Mouse (Mus musculus): ENCODE measurements at regions not wholly inside any gene's neighbourhood (a gene's known extent, or its start where the extent isn't known, plus 50 kb on each side); places are given as distances from the start of the nearest gene placed in this dataset.

DNA sequence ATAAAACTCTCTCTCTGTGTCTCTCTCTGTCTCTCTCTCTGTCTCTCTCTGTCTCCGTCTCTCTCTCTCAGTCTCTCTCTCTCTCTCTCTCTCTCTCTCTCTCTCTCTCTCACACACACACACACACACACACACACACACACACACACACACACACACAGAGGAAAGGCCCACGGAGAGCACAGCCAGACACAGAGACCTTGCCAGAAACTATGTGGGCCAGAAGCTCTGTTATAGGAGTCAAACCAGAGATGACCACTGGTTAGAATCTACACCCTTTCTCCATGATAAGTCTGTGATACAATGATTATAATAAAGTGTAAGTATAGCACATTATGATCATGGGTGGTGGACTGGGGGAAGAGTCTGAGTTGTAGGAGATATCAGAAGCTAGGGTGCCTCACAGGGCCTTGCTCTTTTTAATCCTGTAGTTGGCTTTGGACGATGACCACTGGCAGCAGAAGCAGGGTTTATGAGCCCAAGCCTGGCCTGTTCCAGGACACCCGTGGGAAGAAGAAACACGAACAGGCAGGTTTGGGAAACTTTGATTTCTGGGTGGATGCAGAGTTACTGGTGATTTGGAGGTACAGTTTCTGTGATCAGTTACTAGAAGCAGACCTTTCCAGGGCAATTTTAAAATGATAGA lies 80.2 kb upstream of the Dazl start:
- no peak overlapping the region for H3K4me3 ChIP-seq (ENCODE audit: low read depth, low read length)
- DNase-seq (ENCODE audit: low spot score), result no peak
- H3K36me3 ChIP-seq (ENCODE audit: control insufficient read depth, insufficient read depth, low read length), result no peaks in the 10 kb centered on the region
- ATAC-seq, result no peak
- H3K9ac ChIP-seq (ENCODE audit: low read length), result no peak overlapping the region
- H3K4me1 ChIP-seq (ENCODE audit: control insufficient read depth, insufficient read depth, low read length), result no peaks in the 10 kb centered on the region
- H3K9me3 ChIP-seq (replicated peaks; ENCODE audit: control insufficient read depth, low read length), result no peaks in the 10 kb centered on the region
- no peak overlapping the region for H3K27ac ChIP-seq (ENCODE audit: low read depth, low read length)
- no peak overlapping the region for H3K4me2 ChIP-seq (ENCODE audit: low read length)
- WGBS, result 83% methylated on average over 5 of the region's 5 CpGs
- H3K27me3 ChIP-seq (replicated peaks; ENCODE audit: control insufficient read depth, insufficient read depth, low read length), result no peaks in the 10 kb centered on the region

DNA sequence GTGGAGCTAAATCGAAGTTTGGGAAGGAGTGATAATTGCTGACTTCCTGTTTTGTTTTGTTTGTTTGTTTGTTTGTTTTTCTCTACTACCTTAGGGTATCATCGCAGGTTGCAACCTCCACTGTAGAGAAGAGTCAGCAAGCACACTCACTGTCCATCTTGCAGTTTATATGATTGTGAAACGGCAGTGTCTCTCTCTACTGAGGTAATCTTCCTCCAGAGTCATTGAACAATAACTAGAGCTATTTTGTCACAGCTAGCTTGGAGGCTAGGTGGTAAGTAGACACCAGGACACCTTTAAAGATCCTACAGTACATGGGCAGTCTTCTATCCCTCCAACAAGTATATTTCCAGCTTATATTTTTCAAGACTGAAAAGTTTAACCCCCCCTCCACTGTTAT lies 82.0 kb upstream of the Dazl start:
- H3K4me3 ChIP-seq (ENCODE audit: low read depth, low read length), result no peak overlapping the region
- no peak overlapping the region for H3K27ac ChIP-seq (ENCODE audit: low read depth, low read length)
- no peak for DNase-seq (ENCODE audit: low spot score)
- no peaks in the 10 kb centered on the region for H3K27me3 ChIP-seq (replicated peaks; ENCODE audit: control insufficient read depth, insufficient read depth, low read length)
- H3K4me1 ChIP-seq (ENCODE audit: control insufficient read depth, insufficient read depth, low read length), result no peaks in the 10 kb centered on the region
- no peak for ATAC-seq
- H3K9ac ChIP-seq (ENCODE audit: low read length), result no peak overlapping the region
- WGBS, result 96% methylated on average over 3 of the region's 3 CpGs
- no peaks in the 10 kb centered on the region for H3K9me3 ChIP-seq (replicated peaks; ENCODE audit: control insufficient read depth, low read length)
- no peaks in the 10 kb centered on the region for H3K36me3 ChIP-seq (ENCODE audit: control insufficient read depth, insufficient read depth, low read length)
- no peak overlapping the region for H3K4me2 ChIP-seq (ENCODE audit: low read length)

DNA sequence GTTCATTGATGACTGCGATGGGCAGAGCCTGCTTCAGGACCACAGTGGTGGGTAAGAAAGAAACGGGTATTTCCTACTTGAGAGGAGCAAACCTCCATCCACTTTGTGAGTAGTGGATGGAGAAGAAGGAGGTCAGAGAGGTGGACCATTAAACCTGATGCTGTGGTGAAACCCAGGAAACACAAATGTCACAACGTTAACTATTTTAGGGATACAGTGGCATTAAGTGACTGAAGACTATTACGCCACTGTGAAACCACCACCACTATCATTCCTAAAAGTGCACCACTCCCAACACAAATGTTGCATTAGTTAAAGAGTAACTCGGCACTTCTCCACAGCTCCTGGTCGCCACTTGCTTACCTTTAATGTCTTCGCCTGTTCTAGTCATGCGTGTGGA lies 83.3 kb upstream of the Dazl start:
- no peak overlapping the region for H3K9ac ChIP-seq (ENCODE audit: low read length)
- H3K4me1 ChIP-seq (ENCODE audit: control insufficient read depth, insufficient read depth, low read length), result no peaks in the 10 kb centered on the region
- H3K4me3 ChIP-seq (ENCODE audit: low read depth, low read length), result no peak overlapping the region
- DNase-seq (ENCODE audit: low spot score) (no peak), ATAC-seq (no peak)
- H3K27ac ChIP-seq (ENCODE audit: low read depth, low read length), result no peak overlapping the region
- H3K9me3 ChIP-seq (replicated peaks; ENCODE audit: control insufficient read depth, low read length), result no peaks in the 10 kb centered on the region
- 95% methylated on average over 8 of the region's 8 CpGs for WGBS
- H3K27me3 ChIP-seq (replicated peaks; ENCODE audit: control insufficient read depth, insufficient read depth, low read length), result no peaks in the 10 kb centered on the region
- H3K36me3 ChIP-seq (ENCODE audit: control insufficient read depth, insufficient read depth, low read length), result no peaks in the 10 kb centered on the region
- no peak overlapping the region for H3K4me2 ChIP-seq (ENCODE audit: low read length)

DNA sequence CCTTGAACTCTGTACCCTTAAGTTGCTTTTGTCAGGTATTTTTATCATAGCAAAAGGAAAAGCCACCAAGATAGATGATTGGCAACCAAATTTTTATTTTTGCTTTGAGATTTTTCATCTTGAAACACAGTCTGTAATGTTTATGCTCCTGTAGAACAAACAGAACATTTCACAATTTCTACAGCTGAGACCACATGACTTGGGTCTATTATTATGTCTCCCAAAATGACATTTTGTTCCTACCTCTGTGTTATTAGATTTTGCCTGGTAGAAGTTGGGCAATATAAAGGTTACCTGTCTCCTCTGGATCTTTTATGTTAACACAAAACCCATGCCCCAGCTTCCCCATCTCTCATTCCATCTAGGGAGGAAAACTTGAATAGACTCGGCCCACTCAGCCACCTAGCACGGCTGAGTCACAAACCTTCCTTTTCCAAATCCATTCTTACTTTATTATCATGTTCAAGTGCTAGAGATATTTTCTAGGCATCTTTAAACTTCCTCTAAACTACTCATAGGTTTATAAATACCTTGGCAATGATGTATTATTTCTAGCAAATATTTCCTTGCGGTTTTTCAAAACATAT lies 84.8 kb upstream of the Dazl start:
- 96% methylated on average over 3 of the region's 3 CpGs for WGBS
- DNase-seq (ENCODE audit: low spot score), result no peak

DNA sequence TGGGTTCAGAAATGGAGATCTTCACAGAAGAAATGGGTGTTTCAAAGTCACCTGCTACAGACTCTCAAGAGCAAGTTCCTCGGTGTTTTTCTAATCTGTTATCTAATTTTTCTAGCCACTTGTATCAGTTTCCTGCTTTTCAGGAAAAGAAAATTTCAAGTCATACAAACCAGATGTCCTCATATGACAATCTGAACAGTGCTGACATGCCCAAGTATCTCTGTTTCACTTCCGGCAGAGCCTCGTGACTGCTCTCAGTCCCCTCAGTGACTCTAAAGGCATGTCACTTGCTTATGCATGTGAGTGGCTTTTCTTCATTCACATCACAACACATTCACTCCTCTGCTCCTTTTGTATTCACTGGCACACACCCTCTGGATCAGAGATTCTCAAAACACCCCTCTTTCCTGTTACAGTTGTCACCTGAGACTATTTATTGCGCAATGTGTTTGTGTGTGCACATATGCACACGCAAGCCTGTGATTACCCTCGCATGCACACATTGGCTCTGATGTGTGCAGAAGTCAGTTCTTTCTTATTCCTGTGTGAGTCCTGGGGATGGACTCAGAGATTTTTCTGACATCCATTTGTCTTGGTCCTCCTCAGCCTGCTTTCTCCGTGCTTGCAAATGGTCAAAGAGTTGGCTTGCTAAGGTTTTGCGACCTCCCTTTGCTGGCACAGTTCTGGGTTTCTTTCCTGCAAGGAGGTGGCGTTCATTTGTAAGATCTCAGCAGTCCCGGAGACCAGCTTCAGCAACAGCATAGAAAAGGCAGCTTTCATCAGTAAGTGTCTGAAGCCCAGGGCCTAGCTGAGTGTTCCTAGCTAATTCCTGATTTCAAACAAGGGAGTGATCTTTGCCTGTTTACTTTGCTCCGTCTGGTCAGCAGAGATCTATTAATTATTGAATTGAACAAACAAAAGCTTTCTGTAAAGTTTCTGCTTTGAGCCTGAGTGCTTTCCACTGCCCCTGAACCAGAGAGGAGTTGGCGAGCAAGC lies 95.6 kb upstream of the Dazl start:
- H3K27me3 ChIP-seq (replicated peaks; ENCODE audit: control insufficient read depth, insufficient read depth, low read length), result no peaks in the 10 kb centered on the region
- no peak overlapping the region for H3K4me2 ChIP-seq (ENCODE audit: low read length)
- H3K9me3 ChIP-seq (replicated peaks; ENCODE audit: control insufficient read depth, low read length), result no peaks in the 10 kb centered on the region
- ATAC-seq, result no peak
- no peak overlapping the region for H3K27ac ChIP-seq (ENCODE audit: low read depth, low read length)
- DNase-seq (ENCODE audit: low spot score), result no peak
- no peaks in the 10 kb centered on the region for H3K4me1 ChIP-seq (ENCODE audit: control insufficient read depth, insufficient read depth, low read length)
- WGBS, result 85% methylated on average over 12 of the region's 12 CpGs
- H3K4me3 ChIP-seq (ENCODE audit: low read depth, low read length), result no peak overlapping the region
- no peaks in the 10 kb centered on the region for H3K36me3 ChIP-seq (ENCODE audit: control insufficient read depth, insufficient read depth, low read length)
- H3K9ac ChIP-seq (ENCODE audit: low read length), result no peak overlapping the region

More for the DNA sequence above, 84.8 kb upstream of the Dazl start:
- H3K9ac ChIP-seq (ENCODE audit: low read length), result no peak overlapping the region
- H3K36me3 ChIP-seq (ENCODE audit: control insufficient read depth, insufficient read depth, low read length), result no peaks in the 10 kb centered on the region
- H3K27me3 ChIP-seq (replicated peaks; ENCODE audit: control insufficient read depth, insufficient read depth, low read length), result no peaks in the 10 kb centered on the region
- ATAC-seq, result no peak
- no peak overlapping the region for H3K4me3 ChIP-seq (ENCODE audit: low read depth, low read length)
- H3K4me2 ChIP-seq (ENCODE audit: low read length), result no peak overlapping the region
- H3K9me3 ChIP-seq (replicated peaks; ENCODE audit: control insufficient read depth, low read length), result no peaks in the 10 kb centered on the region
- H3K27ac ChIP-seq (ENCODE audit: low read depth, low read length), result no peak overlapping the region
- H3K4me1 ChIP-seq (ENCODE audit: control insufficient read depth, insufficient read depth, low read length), result no peaks in the 10 kb centered on the region

DNA sequence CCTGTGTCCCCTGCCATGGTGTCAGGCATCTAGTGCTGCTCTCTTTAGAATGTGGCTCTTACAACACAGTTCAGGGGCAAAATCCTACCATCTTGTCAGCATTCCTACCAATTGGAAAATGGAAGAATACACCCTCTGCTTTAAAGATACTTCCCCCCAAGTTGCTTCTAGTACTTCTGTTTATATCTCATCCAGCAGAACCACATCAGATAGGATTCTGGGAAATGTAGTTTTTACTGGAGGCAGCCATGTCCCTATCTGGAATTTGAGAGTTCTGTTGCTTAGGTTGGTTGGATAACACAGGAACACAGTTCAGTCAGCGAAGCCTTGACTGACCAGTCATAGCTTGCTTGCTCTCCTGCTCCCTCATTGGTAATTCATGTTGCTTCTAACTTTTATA lies 96.7 kb upstream of the Dazl start:
- Histone ChIP-seq H3K9ac (ENCODE audit: low read length) (no peak overlapping the region), H3K4me2 (ENCODE audit: low read length) (no peak overlapping the region), H3K27ac (ENCODE audit: low read depth, low read length) (no peak overlapping the region), H3K4me1 (ENCODE audit: control insufficient read depth, insufficient read depth, low read length) (no peaks in the 10 kb centered on the region), H3K36me3 (ENCODE audit: control insufficient read depth, insufficient read depth, low read length) (no peaks in the 10 kb centered on the region), H3K9me3 (replicated peaks; ENCODE audit: control insufficient read depth, low read length) (no peaks in the 10 kb centered on the region), H3K4me3 (ENCODE audit: low read depth, low read length) (no peak overlapping the region), H3K27me3 (replicated peaks; ENCODE audit: control insufficient read depth, insufficient read depth, low read length) (no peaks in the 10 kb centered on the region)
- 85% methylated on average over 1 of the region's 1 CpGs for WGBS
- ATAC-seq (no peak), DNase-seq (ENCODE audit: low spot score) (peak; percentile 30)

DNA sequence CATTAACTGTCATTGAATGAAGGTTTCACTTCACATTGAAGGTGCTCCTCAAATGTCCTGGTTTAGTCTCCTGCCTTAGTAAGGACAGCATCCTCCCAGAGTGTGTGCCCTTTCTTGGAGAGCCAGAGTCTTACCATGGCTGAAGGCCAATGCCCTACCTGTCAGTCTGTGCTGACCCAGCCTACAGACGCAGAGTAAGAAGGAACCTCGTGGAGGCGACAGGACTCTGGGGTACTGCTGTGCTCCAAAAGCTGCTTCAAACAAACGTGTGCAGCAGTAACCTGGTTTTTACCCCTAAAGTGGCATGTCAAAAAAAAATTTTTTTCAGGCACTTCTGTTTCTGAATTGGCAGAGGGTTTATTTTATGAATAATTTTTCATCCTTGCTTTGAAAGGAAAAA lies 97.8 kb upstream of the Dazl start:
- WGBS, result 92% methylated on average over 4 of the region's 4 CpGs
- Histone ChIP-seq H3K4me2 (ENCODE audit: low read length) (no peak overlapping the region), H3K27ac (ENCODE audit: low read depth, low read length) (no peak overlapping the region), H3K9ac (ENCODE audit: low read length) (no peak overlapping the region), H3K4me1 (ENCODE audit: control insufficient read depth, insufficient read depth, low read length) (no peaks in the 10 kb centered on the region), H3K9me3 (replicated peaks; ENCODE audit: control insufficient read depth, low read length) (no peaks in the 10 kb centered on the region), H3K4me3 (ENCODE audit: low read depth, low read length) (no peak overlapping the region), H3K36me3 (ENCODE audit: control insufficient read depth, insufficient read depth, low read length) (no peaks in the 10 kb centered on the region), H3K27me3 (replicated peaks; ENCODE audit: control insufficient read depth, insufficient read depth, low read length) (no peaks in the 10 kb centered on the region)
- DNase-seq (ENCODE audit: low spot score) (no peak), ATAC-seq (no peak)

DNA sequence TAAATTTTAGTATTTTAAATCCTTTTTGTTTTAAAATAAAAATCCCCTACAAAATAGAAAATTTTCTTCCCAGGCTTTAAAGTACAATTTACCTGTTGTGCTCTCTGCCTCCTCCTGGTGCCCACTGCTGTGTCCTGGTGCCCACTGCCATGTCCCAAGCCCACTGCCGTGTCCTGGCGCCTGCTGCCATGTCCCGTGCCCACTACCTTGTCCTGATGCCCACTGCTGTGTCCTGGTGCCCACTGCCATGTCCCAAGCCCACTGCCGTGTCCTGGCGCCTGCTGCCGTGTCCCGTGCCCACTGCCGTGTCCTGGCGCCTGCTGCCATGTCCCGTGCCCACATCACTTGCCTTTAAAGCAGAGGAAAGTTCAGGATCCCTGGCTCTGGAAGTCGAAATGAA lies 98.6 kb upstream of the Dazl start:
- no peaks in the 10 kb centered on the region for H3K36me3 ChIP-seq (ENCODE audit: control insufficient read depth, insufficient read depth, low read length)
- WGBS, result 94% methylated on average over 11 of the region's 11 CpGs
- DNase-seq (ENCODE audit: low spot score), result no peak

DNA sequence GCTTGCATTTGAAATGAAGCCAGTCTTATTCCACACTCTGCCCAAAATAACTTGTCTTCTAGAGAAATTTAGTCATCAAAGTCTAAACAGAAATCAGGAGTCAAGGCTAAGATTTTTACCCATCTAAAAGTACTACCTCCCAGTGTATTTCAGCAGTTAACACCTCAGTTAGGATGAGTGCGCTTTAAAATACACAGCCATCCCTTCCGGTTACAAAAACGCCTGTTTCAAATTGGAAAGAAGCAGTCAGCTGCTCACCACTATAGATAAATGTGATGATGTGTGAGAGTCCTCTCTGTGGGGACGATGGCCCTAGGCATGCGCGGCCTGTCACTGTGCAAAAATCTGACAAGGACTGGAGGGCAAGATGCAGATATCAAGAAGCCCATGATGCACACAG lies 99.0 kb upstream of the Dazl start:
- DNase-seq (ENCODE audit: low spot score), result no peak
- Histone ChIP-seq H3K9me3 (replicated peaks; ENCODE audit: control insufficient read depth, low read length) (no peaks in the 10 kb centered on the region), H3K4me3 (ENCODE audit: low read depth, low read length) (no peak overlapping the region), H3K4me2 (ENCODE audit: low read length) (no peak overlapping the region), H3K27ac (ENCODE audit: low read depth, low read length) (no peak overlapping the region), H3K36me3 (ENCODE audit: control insufficient read depth, insufficient read depth, low read length) (no peaks in the 10 kb centered on the region), H3K9ac (ENCODE audit: low read length) (no peak overlapping the region), H3K27me3 (replicated peaks; ENCODE audit: control insufficient read depth, insufficient read depth, low read length) (no peaks in the 10 kb centered on the region), H3K4me1 (ENCODE audit: control insufficient read depth, insufficient read depth, low read length) (no peaks in the 10 kb centered on the region)
- no peak for ATAC-seq
- WGBS, result 93% methylated on average over 6 of the region's 6 CpGs

More for the DNA sequence above, 98.6 kb upstream of the Dazl start:
- Histone ChIP-seq H3K27me3 (replicated peaks; ENCODE audit: control insufficient read depth, insufficient read depth, low read length) (no peaks in the 10 kb centered on the region), H3K9me3 (replicated peaks; ENCODE audit: control insufficient read depth, low read length) (no peaks in the 10 kb centered on the region), H3K9ac (ENCODE audit: low read length) (no peak overlapping the region), H3K27ac (ENCODE audit: low read depth, low read length) (no peak overlapping the region), H3K4me2 (ENCODE audit: low read length) (no peak overlapping the region), H3K4me1 (ENCODE audit: control insufficient read depth, insufficient read depth, low read length) (no peaks in the 10 kb centered on the region), H3K4me3 (ENCODE audit: low read depth, low read length) (no peak overlapping the region)
- ATAC-seq, result no peak

Data from forebrain, embryonic 14.5 days (tissue).